Mouse (Mus musculus): ENCODE results near the gene Lbr. TPM values are rescaled to one million over a fixed set of nuclear protein-coding genes. Genes with fewer than 3 reads are reported as not detected.
"Not testable (repeated sequence)": the region's sequence is repeated elsewhere in the genome, so short reads cannot be mapped to it uniquely, and the experiment has no call there.

Gene Lbr
- total RNA-seq, 1 experiment from 2014 or later, result 212 TPM

GRCm38 (mm10) chr1:181793541-181793940, 49.3 kb downstream of the Lbr start:
- ATAC-seq (replicated peaks; ENCODE audit: low read depth, poor library complexity, severe bottlenecking), result no peak

- ATAC-seq (replicated peaks; ENCODE audit: low read depth, poor library complexity, severe bottlenecking), result peak; percentile 25; the same call in 1 of the 2 replicates
Measured at GRCm38 (mm10) chr1:181789952-181790351, 52.9 kb downstream of the Lbr start.

- ATAC-seq (replicated peaks; ENCODE audit: low read depth, poor library complexity, severe bottlenecking), result not testable (repeated sequence)
Measured at GRCm38 (mm10) chr1:181782600-181782999, 60.2 kb downstream of the Lbr start.

- no peak for ATAC-seq (replicated peaks; ENCODE audit: low read depth, poor library complexity, severe bottlenecking)
Measured at GRCm38 (mm10) chr1:181776541-181776940, 66.3 kb downstream of the Lbr start.

- no peak for ATAC-seq (replicated peaks; ENCODE audit: low read depth, poor library complexity, severe bottlenecking)
Measured at GRCm38 (mm10) chr1:181771871-181772270, 71.0 kb downstream of the Lbr start.

- no peak for ATAC-seq (replicated peaks; ENCODE audit: low read depth, poor library complexity, severe bottlenecking)
Measured at GRCm38 (mm10) chr1:181769392-181769791, 73.5 kb downstream of the Lbr start.

Other genes with a start within 250 kb of the Lbr start
- gene Enah, start 176.9 kb upstream of the Lbr start, total RNA-seq (2017), result 0.09 and 0.15 TPM in 2 replicates

Data from common myeloid progenitor, adult 5-6 weeks (primary cell).